Comparison of ENCODE assay signal across 8 mouse cellular contexts in genomic region chr10:81014393-81015384, GRCm38 (mm10). TPM values are rescaled to one million over a fixed set of nuclear protein-coding genes. Genes with fewer than 3 reads are reported as not detected.
DNase-seq lines count a peak whose midpoint lies in the region; ATAC-seq and TF ChIP-seq lines count a peak whose summit lies in the region.

Gng7 (minus strand) TSS chr10:81014945.

- no peak for TF ChIP-seq CTCF in gastrocnemius, adult 2 months (IDR thresholded peaks at IDR 0.05)
- TF ChIP-seq CTCF in hindbrain, postnatal 0 days (IDR thresholded peaks at IDR 0.05; ENCODE audit: low read depth): no peak
- TF ChIP-seq CTCF in left cerebral cortex, adult 2 months (IDR thresholded peaks at IDR 0.05): no peak

- H3K4me1 ChIP-seq in hindbrain, postnatal 0 days (ENCODE audit: insufficient read depth, low read length): peaks cover 4% of the 10 kb centered on the region; the same call in 1 of the 2 replicates

- intact Hi-C loops in gastrocnemius, adult 2 months (cut with DNase I): no loop called here
- intact Hi-C loops in left cerebral cortex, adult 2 months (cut with DNase I): no loop called here

- peak; percentile 96 for ATAC-seq in common myeloid progenitor, adult 5-6 weeks (replicated peaks; ENCODE audit: low read depth, poor library complexity, severe bottlenecking)
- ATAC-seq in hindbrain, postnatal 0 days: peak; percentile 97
- peak; percentile 97 for ATAC-seq in megakaryocyte, adult 5-6 weeks (ENCODE audit: poor library complexity, severe bottlenecking)

- peak within 1 kb of the TSS; percentile 68 for H3K27ac ChIP-seq in gastrocnemius, adult 2 months
- H3K27ac ChIP-seq in hindbrain, postnatal 0 days: no peak within 1 kb of the TSS
- H3K27ac ChIP-seq in left cerebral cortex, adult 2 months: 0 out of 2 replicates have a peak within 1 kb of the TSS, but pooled peaks have one; percentile 28

- H3K4me2 ChIP-seq in hindbrain, postnatal 0 days (ENCODE audit: low read depth, low read length): peak within 1 kb of the TSS; percentile 67

- H3K36me3 ChIP-seq in hindbrain, postnatal 0 days (ENCODE audit: insufficient read depth, low read length): no peaks in the 10 kb centered on the region

- no peaks in the 10 kb centered on the region for H3K9me3 ChIP-seq in hindbrain, postnatal 0 days (ENCODE audit: low read length)

- WGBS in hindbrain, postnatal 0 days: 9% methylated on average over 31 of the region's 31 CpGs

- DNase-seq in ZHBTc4 (ENCODE audit: low read depth, low spot score): peak; percentile 99
- DNase-seq in gastrocnemius, adult 2 months: peak; percentile 98
- peak; percentile 98 for DNase-seq in hindbrain, postnatal 0 days (ENCODE audit: low spot score)
- DNase-seq in left cerebral cortex, adult 2 months (ENCODE audit: extremely low spot score in 1 of 2, low spot score in 2 of 2): peak; percentile 93 to 98
- DNase-seq in right cerebral cortex, adult 2 months (ENCODE audit: low spot score in 2 of 2): peak; percentile 97
- peak; percentile 95 for DNase-seq in urinary bladder, postnatal 14 days (ENCODE audit: low spot score)

- peak within 1 kb of the TSS; percentile 45; the same call in 1 of the 2 replicates for H3K9ac ChIP-seq in hindbrain, postnatal 0 days (replicated peaks; ENCODE audit: low read length)

- H3K27me3 ChIP-seq in hindbrain, postnatal 0 days (ENCODE audit: insufficient read depth, low read length): no peaks in the 10 kb centered on the region

- H3K4me3 ChIP-seq in gastrocnemius, adult 2 months: peak within 1 kb of the TSS; percentile 71
- peak within 1 kb of the TSS; percentile 43 for H3K4me3 ChIP-seq in hindbrain, postnatal 0 days (ENCODE audit: low read length)
- peak within 1 kb of the TSS; percentile 40 for H3K4me3 ChIP-seq in left cerebral cortex, adult 2 months

RNA-seq across cellular contexts. Expression of gene Gng7, which starts in this region (rescaled TPM):
- 0.18 and 2.2 TPM in 2 replicates for total RNA-seq in common myeloid progenitor, adult 5-6 weeks (2017)
- 1 to 10 TPM in 1 of 2 experiments, under 1 TPM in 1; 0.66 to 1.0 TPM for total RNA-seq in gastrocnemius, adult 2 months (2021)
- 26.2 and 27.2 TPM in 2 replicates for total RNA-seq in hindbrain, postnatal 0 days (2014; rRNA removed)
- polyA plus RNA-seq in hindbrain, postnatal 0 days (2015; fragmentation: Nextera tagmentation; extraction: Ambion mirVana): 18.9 and 22.1 TPM in 2 replicates
- 100 to 1,000 TPM in 1 of 2 experiments, 10 to 100 TPM in 1; 66.6 to 111 TPM for total RNA-seq in left cerebral cortex, adult 2 months (2021)
- total RNA-seq in megakaryocyte, adult 5-6 weeks (2015): 0.11 TPM in 1 of 2 replicates, not detected in the other
- total RNA-seq in megakaryocyte, adult 5-6 weeks (2017): 0.26 TPM in 1 of 2 replicates, not detected in the other

Comparison
In these comparisons a context has a peak if more than half of its experiments do, and no peak if none do; other contexts are left out.
1. Peak in ATAC-seq in megakaryocyte, adult 5-6 weeks; RNA of the gene not detected or under 1 TPM.